Mouse (Mus musculus) heart, embryonic 12.5 days (tissue): ENCODE measurements around the gene Ddx55. TPM values are rescaled to one million over a fixed set of nuclear protein-coding genes. Genes with fewer than 3 reads are reported as not detected.
"Not testable (repeated sequence)": the region's sequence is repeated elsewhere in the genome, so short reads cannot be mapped to it uniquely, and the experiment has no call there.

Experiments used
- ATAC-seq: fragments of 200-750 bp; cut with Nextera tagmentation; 2 replicates; pipeline ENCODE4 v1.8.0; 2017; ENCODE audit warnings: moderate TSS enrichment, moderate library complexity; ENCODE audit not compliant: insufficient number of reproducible peaks, low FRiP score
- H3K27ac ChIP-seq: fragments of 300-500 bp; sonication (generic); 2 replicates; pipeline ENCODE4 v1.5.1; 2016; ENCODE audit warnings: mild to moderate bottlenecking, moderate library complexity; ENCODE audit not compliant: poor library complexity, severe bottlenecking
- H3K27me3 ChIP-seq: fragments of 300-500 bp; sonication (generic); replicated peaks from 2 replicates; pipeline ENCODE4 v1.6.1; 2016; ENCODE audit warnings: mild to moderate bottlenecking, moderate library complexity
- H3K36me3 ChIP-seq: fragments of 300-500 bp; sonication (generic); 2 replicates; pipeline ENCODE4 v1.6.1; 2016; ENCODE audit warnings: mild to moderate bottlenecking, moderate library complexity
- H3K4me1 ChIP-seq: fragments of 300-500 bp; sonication (generic); replicated peaks from 2 replicates; pipeline ENCODE4 v1.6.1; 2016; ENCODE audit warnings: mild to moderate bottlenecking
- H3K4me2 ChIP-seq: fragments of 300-500 bp; sonication (generic); 2 replicates; pipeline ENCODE4 v1.6.1; 2016; ENCODE audit warnings: mild to moderate bottlenecking, moderate library complexity
- H3K4me3 ChIP-seq: fragments of 300-500 bp; sonication (generic); 2 replicates; pipeline ENCODE4 v1.5.1; 2016; ENCODE audit warnings: mild to moderate bottlenecking
- H3K9ac ChIP-seq: fragments of 300-500 bp; sonication (generic); 2 replicates; pipeline ENCODE4 v1.6.1; 2016; ENCODE audit warnings: mild to moderate bottlenecking, moderate library complexity
- H3K9me3 ChIP-seq: fragments of 300-500 bp; sonication (generic); replicated peaks from 2 replicates; pipeline ENCODE4 v1.6.1; 2016; ENCODE audit warnings: mild to moderate bottlenecking, moderate library complexity
- WGBS: fragments of 180-500 bp; shearing (Covaris S2); methylation state at CpG from one replicate; pipeline ENCODE4 v1.1.7; 2016; 5-methylcytosine and 5-hydroxymethylcytosine counted together
- polyA plus RNA-seq: library from polyadenylated mRNA; unstranded; fragments of >200 nt; fragmentation: Nextera tagmentation; extraction: Ambion mirVana; gene quantifications from 2 replicates; pipeline ENCODE4 v1.2.1, GENCODE M21; 2016

Ddx55 gene
- polyA plus RNA-seq, 1 experiment from 2014 or later: 8.5 TPM

GRCm38 (mm10) chr5:124571068-124571467 is 18.4 kb downstream of the Ddx55 start:
- Histone ChIP-seq H3K9ac (no peak overlapping the region), H3K4me3 (no peak overlapping the region), H3K27ac (no peak overlapping the region), H3K4me2 (no peak overlapping the region), H3K4me1 (0 out of 2 replicates have a peak, but pooled peaks cover 3% of the 10 kb centered on the region), H3K36me3 (peaks cover 98% of the 10 kb centered on the region), H3K9me3 (no peaks in the 10 kb centered on the region), H3K27me3 (no peaks in the 10 kb centered on the region)
- WGBS: 79% methylated on average over 12 of the region's 12 CpGs
- no peak for ATAC-seq

GRCm38 (mm10) chr5:124575467-124575866 is 22.8 kb downstream of the Ddx55 start:
- no peak overlapping the region for H3K4me2 ChIP-seq
- H3K27me3 ChIP-seq: no peaks in the 10 kb centered on the region
- ATAC-seq: no peak
- H3K36me3 ChIP-seq: peaks cover 71% of the 10 kb centered on the region
- no peak overlapping the region for H3K4me3 ChIP-seq
- 87% methylated on average over 7 of the region's 7 CpGs for WGBS
- peaks cover 19% of the 10 kb centered on the region for H3K4me1 ChIP-seq
- H3K9ac ChIP-seq: no peak overlapping the region
- no peaks in the 10 kb centered on the region for H3K9me3 ChIP-seq
- no peak overlapping the region for H3K27ac ChIP-seq

GRCm38 (mm10) chr5:124578633-124579317 is 26.1 kb downstream of the Ddx55 start, which contains the start of the genes Eif2b1 and Gtf2h3:
TSS of gene Eif2b1 (minus strand) at chr5:124579131.
TSS of gene Gtf2h3 (plus strand) at chr5:124579140.
- Histone ChIP-seq H3K36me3 (peaks cover 52% of the 10 kb centered on the region), H3K4me2 (peak within 1 kb of the TSS; percentile 94), H3K27me3 (no peaks in the 10 kb centered on the region), H3K9ac (peak within 1 kb of the TSS; percentile 78), H3K4me1 (peaks cover 22% of the 10 kb centered on the region), H3K9me3 (no peaks in the 10 kb centered on the region), H3K4me3 (peak within 1 kb of the TSS; percentile 78), H3K27ac (0 out of 2 replicates have a peak within 1 kb of the TSS, but pooled peaks have one; percentile 20)
- WGBS: 1% methylated on average over 51 of the region's 51 CpGs
- ATAC-seq: peak; percentile 90

- no peak for ATAC-seq
- peaks cover 50% of the 10 kb centered on the region for H3K36me3 ChIP-seq
- WGBS: 92% methylated on average over 5 of the region's 5 CpGs
Measured at GRCm38 (mm10) chr5:124582515-124582914, 29.9 kb downstream of the Ddx55 start.

GRCm38 (mm10) chr5:124592768-124593167 is 40.1 kb downstream of the Ddx55 start:
- no peak overlapping the region for H3K27ac ChIP-seq
- no peaks in the 10 kb centered on the region for H3K9me3 ChIP-seq
- H3K4me1 ChIP-seq: no peaks in the 10 kb centered on the region
- no peak overlapping the region for H3K9ac ChIP-seq
- WGBS: 90% methylated on average over 3 of the region's 3 CpGs
- H3K4me2 ChIP-seq: no peak overlapping the region
- H3K36me3 ChIP-seq: peaks cover 84% of the 10 kb centered on the region
- no peak for ATAC-seq
- H3K4me3 ChIP-seq: no peak overlapping the region
- H3K27me3 ChIP-seq: no peaks in the 10 kb centered on the region

More at GRCm38 (mm10) chr5:124582515-124582914, 29.9 kb downstream of the Ddx55 start:
- H3K4me1 ChIP-seq: peaks cover 22% of the 10 kb centered on the region
- no peak overlapping the region for H3K9ac ChIP-seq
- H3K27ac ChIP-seq: no peak overlapping the region
- H3K27me3 ChIP-seq: no peaks in the 10 kb centered on the region
- H3K4me2 ChIP-seq: no peak overlapping the region
- no peak overlapping the region for H3K4me3 ChIP-seq
- H3K9me3 ChIP-seq: no peaks in the 10 kb centered on the region

GRCm38 (mm10) chr5:124598224-124599174 is 45.8 kb downstream of the Ddx55 start:
- Histone ChIP-seq H3K27ac (no peak overlapping the region), H3K4me2 (peak overlapping the region; percentile 87), H3K27me3 (no peaks in the 10 kb centered on the region), H3K4me1 (peaks cover 5% of the 10 kb centered on the region), H3K4me3 (peak overlapping the region; percentile 86), H3K36me3 (peaks cover 37% of the 10 kb centered on the region), H3K9me3 (no peaks in the 10 kb centered on the region), H3K9ac (peak overlapping the region; percentile 76)
- 6% methylated on average over 30 of the region's 30 CpGs for WGBS
- peak; percentile 99 for ATAC-seq

- not testable (repeated sequence) for ATAC-seq, H3K9me3 ChIP-seq, H3K27ac ChIP-seq, H3K4me1 ChIP-seq, H3K9ac ChIP-seq, H3K4me2 ChIP-seq, H3K27me3 ChIP-seq, H3K4me3 ChIP-seq
- 45% methylated on average over 8 of the region's 8 CpGs for WGBS
- peaks cover 24% of the 10 kb centered on the region for H3K36me3 ChIP-seq
Measured at GRCm38 (mm10) chr5:124599726-124600125, 47.1 kb downstream of the Ddx55 start.

- Histone ChIP-seq H3K9me3 (no peaks in the 10 kb centered on the region), H3K27ac (no peak overlapping the region), H3K4me1 (peaks cover 5% of the 10 kb centered on the region), H3K36me3 (peaks cover under 1% of the 10 kb centered on the region; the same call in 1 of the 2 replicates), H3K4me3 (no peak overlapping the region), H3K27me3 (no peaks in the 10 kb centered on the region), H3K4me2 (no peak overlapping the region), H3K9ac (no peak overlapping the region)
- 63% methylated on average over 5 of the region's 5 CpGs for WGBS
- no peak for ATAC-seq
Measured at GRCm38 (mm10) chr5:124602349-124602748, 49.7 kb downstream of the Ddx55 start.

GRCm38 (mm10) chr5:124604296-124604695 is 51.6 kb downstream of the Ddx55 start:
- 63% methylated on average over 4 of the region's 4 CpGs for WGBS
- Histone ChIP-seq H3K4me3 (no peak overlapping the region), H3K27ac (no peak overlapping the region), H3K4me1 (peaks cover under 1% of the 10 kb centered on the region; the same call in 1 of the 2 replicates), H3K9ac (no peak overlapping the region), H3K27me3 (no peaks in the 10 kb centered on the region), H3K4me2 (no peak overlapping the region), H3K9me3 (no peaks in the 10 kb centered on the region), H3K36me3 (no peaks in the 10 kb centered on the region)
- no peak for ATAC-seq

- Histone ChIP-seq H3K27me3 (no peaks in the 10 kb centered on the region), H3K36me3 (no peaks in the 10 kb centered on the region), H3K9me3 (no peaks in the 10 kb centered on the region), H3K4me2 (no peak overlapping the region), H3K4me3 (no peak overlapping the region), H3K9ac (no peak overlapping the region), H3K4me1 (no peaks in the 10 kb centered on the region), H3K27ac (no peak overlapping the region)
- WGBS: 81% methylated on average over 17 of the region's 17 CpGs
- no peak for ATAC-seq
Measured at GRCm38 (mm10) chr5:124605041-124605622, 52.5 kb downstream of the Ddx55 start.

- 71% methylated on average over 10 of the region's 10 CpGs for WGBS
- H3K4me1 ChIP-seq: no peaks in the 10 kb centered on the region
- no peak overlapping the region for H3K4me2 ChIP-seq
- H3K27ac ChIP-seq: no peak overlapping the region
- H3K36me3 ChIP-seq: peaks cover 8% of the 10 kb centered on the region; the same call in 1 of the 2 replicates
- H3K4me3 ChIP-seq: no peak overlapping the region
- no peak overlapping the region for H3K9ac ChIP-seq
- ATAC-seq: no peak
- no peaks in the 10 kb centered on the region for H3K9me3 ChIP-seq
- H3K27me3 ChIP-seq: no peaks in the 10 kb centered on the region
Measured at GRCm38 (mm10) chr5:124610965-124611364, 58.3 kb downstream of the Ddx55 start.
